Mouse (Mus musculus): ENCODE data around the gene Arfrp1. TPM values are rescaled to one million over a fixed set of nuclear protein-coding genes. Genes with fewer than 3 reads are reported as not detected.

The Arfrp1 gene
- polyA plus RNA-seq, 1 experiment from 2014 or later = 90.5 TPM

GRCm38 (mm10) chr2:181390136-181390870 is 25.1 kb upstream of the Arfrp1 start:
- Histone ChIP-seq H3K9me3 (replicated peaks) (no peaks in the 10 kb centered on the region), H3K4me1 (no peaks in the 10 kb centered on the region), H3K27me3 (no peaks in the 10 kb centered on the region), H3K4me2 (no peak overlapping the region), H3K36me3 (ENCODE audit: poor library complexity, severe bottlenecking) (peaks cover 42% of the 10 kb centered on the region), H3K4me3 (no peak overlapping the region), H3K9ac (no peak overlapping the region), H3K27ac (no peak overlapping the region)
- ATAC-seq = no peak
- 83% methylated on average over 4 of the region's 4 CpGs for WGBS

GRCm38 (mm10) chr2:181386663-181387210 is 21.5 kb upstream of the Arfrp1 start:
- 87% methylated on average over 2 of the region's 4 CpGs for WGBS
- Histone ChIP-seq H3K9me3 (replicated peaks) (no peaks in the 10 kb centered on the region), H3K36me3 (ENCODE audit: poor library complexity, severe bottlenecking) (peaks cover 72% of the 10 kb centered on the region), H3K27ac (no peak overlapping the region), H3K4me1 (no peaks in the 10 kb centered on the region), H3K27me3 (no peaks in the 10 kb centered on the region), H3K9ac (no peak overlapping the region), H3K4me2 (no peak overlapping the region), H3K4me3 (no peak overlapping the region)
- ATAC-seq = no peak

- Histone ChIP-seq H3K4me1 (no peaks in the 10 kb centered on the region), H3K27ac (no peak overlapping the region; the same call in 1 of the 2 replicates), H3K4me3 (no peak overlapping the region), H3K27me3 (no peaks in the 10 kb centered on the region), H3K36me3 (ENCODE audit: poor library complexity, severe bottlenecking) (peaks cover 72% of the 10 kb centered on the region), H3K9me3 (replicated peaks) (no peaks in the 10 kb centered on the region), H3K9ac (no peak overlapping the region), H3K4me2 (no peak overlapping the region)
- no peak for ATAC-seq
- WGBS = 94% methylated on average over 3 of the region's 3 CpGs
Measured at GRCm38 (mm10) chr2:181385885-181386284, 20.7 kb upstream of the Arfrp1 start.

GRCm38 (mm10) chr2:181384919-181385391 is 19.8 kb upstream of the Arfrp1 start:
- Histone ChIP-seq H3K4me1 (no peaks in the 10 kb centered on the region), H3K36me3 (ENCODE audit: poor library complexity, severe bottlenecking) (peaks cover 72% of the 10 kb centered on the region), H3K4me2 (no peak overlapping the region), H3K4me3 (no peak overlapping the region), H3K9ac (no peak overlapping the region), H3K27me3 (no peaks in the 10 kb centered on the region), H3K27ac (no peak overlapping the region), H3K9me3 (replicated peaks) (no peaks in the 10 kb centered on the region)
- WGBS = 84% methylated on average over 4 of the region's 4 CpGs
- no peak for ATAC-seq

- peak; percentile 41; the same call in 1 of the 2 replicates for ATAC-seq
- Histone ChIP-seq H3K4me1 (no peaks in the 10 kb centered on the region), H3K4me2 (no peak overlapping the region), H3K36me3 (ENCODE audit: poor library complexity, severe bottlenecking) (peaks cover 76% of the 10 kb centered on the region), H3K27ac (no peak overlapping the region), H3K9ac (no peak overlapping the region), H3K4me3 (no peak overlapping the region), H3K9me3 (replicated peaks) (no peaks in the 10 kb centered on the region), H3K27me3 (no peaks in the 10 kb centered on the region)
- 87% methylated on average over 7 of the region's 7 CpGs for WGBS
Measured at GRCm38 (mm10) chr2:181384463-181384862, 19.3 kb upstream of the Arfrp1 start.

GRCm38 (mm10) chr2:181381631-181382306 is 16.6 kb upstream of the Arfrp1 start:
- WGBS = 88% methylated on average over 6 of the region's 6 CpGs
- Histone ChIP-seq H3K4me1 (no peaks in the 10 kb centered on the region), H3K36me3 (ENCODE audit: poor library complexity, severe bottlenecking) (peaks cover 84% of the 10 kb centered on the region)

GRCm38 (mm10) chr2:181381107-181381506 is 15.9 kb upstream of the Arfrp1 start:
- H3K4me2 ChIP-seq = no peak overlapping the region
- H3K4me3 ChIP-seq = no peak overlapping the region
- H3K4me1 ChIP-seq = no peaks in the 10 kb centered on the region
- WGBS = 97% methylated on average over 5 of the region's 5 CpGs
- no peak overlapping the region for H3K9ac ChIP-seq
- peaks cover 78% of the 10 kb centered on the region for H3K36me3 ChIP-seq (ENCODE audit: poor library complexity, severe bottlenecking)
- H3K27ac ChIP-seq = no peak overlapping the region
- H3K9me3 ChIP-seq (replicated peaks) = no peaks in the 10 kb centered on the region
- ATAC-seq = no peak
- H3K27me3 ChIP-seq = no peaks in the 10 kb centered on the region

More at GRCm38 (mm10) chr2:181381631-181382306, 16.6 kb upstream of the Arfrp1 start:
- Histone ChIP-seq H3K4me2 (no peak overlapping the region), H3K4me3 (no peak overlapping the region), H3K27me3 (no peaks in the 10 kb centered on the region), H3K9ac (no peak overlapping the region), H3K9me3 (replicated peaks) (no peaks in the 10 kb centered on the region), H3K27ac (no peak overlapping the region)
- no peak for ATAC-seq

- Histone ChIP-seq H3K9me3 (replicated peaks) (no peaks in the 10 kb centered on the region), H3K4me1 (no peaks in the 10 kb centered on the region), H3K27me3 (no peaks in the 10 kb centered on the region), H3K27ac (no peak overlapping the region), H3K36me3 (ENCODE audit: poor library complexity, severe bottlenecking) (peaks cover 72% of the 10 kb centered on the region), H3K4me3 (no peak overlapping the region), H3K9ac (no peak overlapping the region), H3K4me2 (no peak overlapping the region)
- WGBS = 89% methylated on average over 5 of the region's 5 CpGs
- no peak for ATAC-seq
Measured at GRCm38 (mm10) chr2:181380251-181380650, 15.0 kb upstream of the Arfrp1 start.

GRCm38 (mm10) chr2:181379778-181380177 is 14.6 kb upstream of the Arfrp1 start, which contains the start of gene Lime1:
TSS of gene Lime1 (plus strand) at chr2:181380078.
- no peak for ATAC-seq
- Histone ChIP-seq H3K9me3 (replicated peaks) (no peaks in the 10 kb centered on the region), H3K4me1 (no peaks in the 10 kb centered on the region), H3K36me3 (ENCODE audit: poor library complexity, severe bottlenecking) (peaks cover 67% of the 10 kb centered on the region), H3K27me3 (no peaks in the 10 kb centered on the region), H3K4me3 (no peak within 1 kb of the TSS), H3K27ac (no peak within 1 kb of the TSS), H3K4me2 (no peak within 1 kb of the TSS), H3K9ac (no peak within 1 kb of the TSS)
- 94% methylated on average over 12 of the region's 12 CpGs for WGBS

- H3K4me1 ChIP-seq = no peaks in the 10 kb centered on the region
- H3K4me2 ChIP-seq = no peak overlapping the region
- H3K9me3 ChIP-seq (replicated peaks) = no peaks in the 10 kb centered on the region
- no peak for ATAC-seq
- no peaks in the 10 kb centered on the region for H3K27me3 ChIP-seq
- peaks cover 57% of the 10 kb centered on the region for H3K36me3 ChIP-seq (ENCODE audit: poor library complexity, severe bottlenecking)
- no peak overlapping the region for H3K4me3 ChIP-seq
- 97% methylated on average over 5 of the region's 5 CpGs for WGBS
- no peak overlapping the region for H3K9ac ChIP-seq
- no peak overlapping the region for H3K27ac ChIP-seq
Measured at GRCm38 (mm10) chr2:181378701-181379100, 13.5 kb upstream of the Arfrp1 start.

- H3K4me3 ChIP-seq = no peak overlapping the region
- no peak overlapping the region for H3K27ac ChIP-seq
- no peaks in the 10 kb centered on the region for H3K4me1 ChIP-seq
- H3K27me3 ChIP-seq = no peaks in the 10 kb centered on the region
- ATAC-seq = no peak
- no peak overlapping the region for H3K4me2 ChIP-seq
- H3K9me3 ChIP-seq (replicated peaks) = no peaks in the 10 kb centered on the region
- 98% methylated on average over 2 of the region's 2 CpGs for WGBS
- peaks cover 45% of the 10 kb centered on the region for H3K36me3 ChIP-seq (ENCODE audit: poor library complexity, severe bottlenecking)
- H3K9ac ChIP-seq = no peak overlapping the region
Measured at GRCm38 (mm10) chr2:181377230-181377629, 12.0 kb upstream of the Arfrp1 start.

GRCm38 (mm10) chr2:181375787-181376186 is 10.6 kb upstream of the Arfrp1 start:
- Histone ChIP-seq H3K9ac (no peak overlapping the region), H3K4me3 (no peak overlapping the region), H3K4me2 (no peak overlapping the region), H3K27me3 (no peaks in the 10 kb centered on the region), H3K36me3 (ENCODE audit: poor library complexity, severe bottlenecking) (peaks cover 40% of the 10 kb centered on the region), H3K9me3 (replicated peaks) (no peaks in the 10 kb centered on the region), H3K4me1 (no peaks in the 10 kb centered on the region), H3K27ac (no peak overlapping the region)
- WGBS = 94% methylated on average over 2 of the region's 2 CpGs
- no peak for ATAC-seq
